Mouse (Mus musculus): Measurements from ENCODE around the gene Sh3bgrl3. TPM values are rescaled to one million over a fixed set of nuclear protein-coding genes. Genes with fewer than 3 reads are reported as not detected.
A peak's percentile ranks its signal among the peaks of the same experiment; 100 is the strongest.
"Not testable (repeated sequence)": the region's sequence is repeated elsewhere in the genome, so short reads cannot be mapped to it uniquely, and the experiment has no call there.

The Sh3bgrl3 gene
- 10 to 100 TPM; 34.0 to 42.8 TPM for total RNA-seq (2021)
- long read RNA-seq, experiment 1, transcript Sh3bgrl3-201 (3 exons, 743 nt), result major isoform, 39 of 40 reads
- long read RNA-seq, experiment 1, partial matches to known transcripts, result 1 of 40 reads
- long read RNA-seq, experiment 1, other reads (novel, unspliced or antisense), result 0 of 40 reads
- long read RNA-seq, experiment 2, transcript Sh3bgrl3-201 (3 exons, 743 nt), result major isoform, 26 of 33 reads
- long read RNA-seq, experiment 2, partial matches to known transcripts, result 3 of 33 reads
- long read RNA-seq, experiment 2, other reads (novel, unspliced or antisense), result 0 of 33 reads

GRCm38 (mm10) chr4:134128221-134128982, at the start of gene Sh3bgrl3:
Gene Sh3bgrl3 (minus strand): TSS chr4:134128789.
- DNase-seq, result peak; percentile 91 to 94

GRCm38 (mm10) chr4:134172391-134172790, 43.8 kb upstream of the Sh3bgrl3 start:
- DNase-seq, result peak; percentile 44 to 47

- no peak for DNase-seq
Measured at GRCm38 (mm10) chr4:134166906-134167305, 38.3 kb upstream of the Sh3bgrl3 start.

GRCm38 (mm10) chr4:134165548-134166465, 37.2 kb upstream of the Sh3bgrl3 start:
- DNase-seq, result no peak

GRCm38 (mm10) chr4:134165024-134165423, 36.4 kb upstream of the Sh3bgrl3 start:
- DNase-seq, result peak; percentile 35 to 36

- DNase-seq, result no peak
Measured at GRCm38 (mm10) chr4:134164591-134164990, 36.0 kb upstream of the Sh3bgrl3 start.

- peak; percentile 73 to 74 for DNase-seq
Measured at GRCm38 (mm10) chr4:134160071-134160470, 31.5 kb upstream of the Sh3bgrl3 start.

GRCm38 (mm10) chr4:134158774-134159173, 30.2 kb upstream of the Sh3bgrl3 start:
- no peak for DNase-seq

GRCm38 (mm10) chr4:134157558-134157957, 29.0 kb upstream of the Sh3bgrl3 start:
- DNase-seq, result no peak

GRCm38 (mm10) chr4:134156744-134157143, 28.2 kb upstream of the Sh3bgrl3 start:
- DNase-seq, result peak; percentile 68 to 69

- peak; percentile 40 to 46 for DNase-seq
Measured at GRCm38 (mm10) chr4:134155961-134156465, 27.4 kb upstream of the Sh3bgrl3 start.

GRCm38 (mm10) chr4:134155531-134155930, 26.9 kb upstream of the Sh3bgrl3 start:
- DNase-seq, result peak in 1 of 2 experiments; percentile 31

GRCm38 (mm10) chr4:134154354-134154753, 25.8 kb upstream of the Sh3bgrl3 start:
- peak; percentile 60 to 66 for DNase-seq

GRCm38 (mm10) chr4:134153656-134154055, 25.1 kb upstream of the Sh3bgrl3 start:
- no peak for DNase-seq

- DNase-seq, result no peak
Measured at GRCm38 (mm10) chr4:134152112-134152511, 23.5 kb upstream of the Sh3bgrl3 start.

- no peak for DNase-seq
Measured at GRCm38 (mm10) chr4:134149389-134149788, 20.8 kb upstream of the Sh3bgrl3 start.

- not testable (repeated sequence) for DNase-seq
Measured at GRCm38 (mm10) chr4:134144297-134144696, 15.7 kb upstream of the Sh3bgrl3 start.

- DNase-seq, result no peak
Measured at GRCm38 (mm10) chr4:134138857-134139256, 10.3 kb upstream of the Sh3bgrl3 start.

- DNase-seq, result no peak
Measured at GRCm38 (mm10) chr4:134136280-134136926, 7.8 kb upstream of the Sh3bgrl3 start.

- no peak for DNase-seq
Measured at GRCm38 (mm10) chr4:134132519-134133095, 4.0 kb upstream of the Sh3bgrl3 start.

- no peak for DNase-seq
Measured at GRCm38 (mm10) chr4:134132117-134132516, 3.5 kb upstream of the Sh3bgrl3 start.

All from heart, adult 18-20 months (tissue).